28 mouse cellular contexts compared by ENCODE assay signal in the genomic region with DNA sequence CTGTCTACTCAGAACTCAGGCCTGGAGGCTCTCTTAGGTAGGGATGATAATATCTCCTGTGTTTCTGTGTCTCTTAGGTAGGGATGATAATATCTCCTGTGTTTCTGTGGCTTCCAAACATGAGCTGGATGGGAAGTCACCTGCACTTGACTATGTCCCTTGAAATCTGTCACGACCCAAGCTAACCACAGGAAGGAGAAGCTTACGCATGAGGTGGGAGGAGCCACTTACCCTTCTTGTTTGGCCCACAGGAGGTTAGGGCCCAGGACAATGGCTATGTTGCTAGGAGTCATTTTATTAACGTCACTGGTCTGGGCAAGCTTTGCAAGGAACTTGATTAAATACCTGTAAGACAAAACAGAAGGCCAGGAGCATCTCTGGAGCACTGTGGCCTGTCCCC.
"Had no signal": no experiment of that assay in that cellular context is flagged by ENCODE, and none has a peak within 500 bp of the region (broad histone marks: within the 10 kb centered on the region; RNA-seq: fewer than 3 reads in every experiment).

No protein-coding gene starts in this region.

- H3K27me3 ChIP-seq: heart, embryonic 13.5 days; heart, embryonic 15.5 days; hindbrain, embryonic 13.5 days; hindbrain, embryonic 15.5 days; intestine, embryonic 15.5 days; limb, embryonic 13.5 days; limb, embryonic 15.5 days; liver, embryonic 12.5 days had no signal

- DNase-seq: gastrocnemius, adult 2 months; gastrocnemius, postnatal 10 days; gastrocnemius, postnatal 25 days; heart, adult 11 months; heart, adult 2 months; heart, postnatal 14 days; heart, postnatal 36 days; kidney, adult 18-20 months; kidney, adult 9 months; kidney, postnatal 14 days; kidney, postnatal 36 days; layer of hippocampus, adult 9-11 months; layer of hippocampus, postnatal 36 days; left cerebral cortex, postnatal 4 days had no signal

- H3K27ac ChIP-seq: gastrocnemius, adult 2 months; heart, adult 2 months; heart, embryonic 13.5 days; heart, embryonic 15.5 days; hindbrain, embryonic 13.5 days; hindbrain, embryonic 15.5 days; hindbrain, postnatal 0 days; intestine, embryonic 15.5 days; kidney, postnatal 0 days; limb, embryonic 13.5 days; limb, embryonic 15.5 days; liver, embryonic 12.5 days; liver, embryonic 14.5 days had no signal

- H3K9me3 ChIP-seq: heart, embryonic 13.5 days; heart, embryonic 15.5 days; hindbrain, embryonic 13.5 days; hindbrain, embryonic 15.5 days; intestine, embryonic 15.5 days; limb, embryonic 13.5 days; limb, embryonic 15.5 days; liver, embryonic 12.5 days had no signal

- H3K4me2 ChIP-seq: heart, embryonic 11.5 days; heart, embryonic 13.5 days; heart, embryonic 15.5 days; hindbrain, embryonic 13.5 days; hindbrain, embryonic 15.5 days; intestine, embryonic 15.5 days; limb, embryonic 13.5 days; limb, embryonic 15.5 days; liver, embryonic 12.5 days had no signal

- H3K9ac ChIP-seq: heart, embryonic 13.5 days; heart, embryonic 15.5 days; hindbrain, embryonic 13.5 days; hindbrain, embryonic 15.5 days; intestine, embryonic 15.5 days; limb, embryonic 13.5 days; limb, embryonic 15.5 days; liver, embryonic 12.5 days; liver, embryonic 14.5 days had no signal

- ATAC-seq: hindbrain, postnatal 0 days; inflammation-experienced regulatory T-cells, adult 6 months; intestine, embryonic 15.5 days; intestine, postnatal 0 days; liver, embryonic 12.5 days had no signal

- H3K4me1 ChIP-seq: hindbrain, embryonic 13.5 days; hindbrain, embryonic 15.5 days; intestine, embryonic 15.5 days; limb, embryonic 13.5 days; limb, embryonic 15.5 days; liver, embryonic 12.5 days had no signal

- H3K4me3 ChIP-seq: gastrocnemius, adult 2 months; heart, adult 2 months; heart, embryonic 13.5 days; heart, embryonic 15.5 days; hindbrain, embryonic 13.5 days; hindbrain, embryonic 15.5 days; intestine, embryonic 15.5 days; limb, embryonic 13.5 days; limb, embryonic 15.5 days; liver, embryonic 12.5 days had no signal
